Mouse (Mus musculus) thymus, adult 2 months (tissue): ENCODE measurements around the gene Ankrd26.

Source experiments
- CTCF ChIP-seq: fragments of 200-500 bp; IDR thresholded peaks from 2 replicates; pipeline ENCODE4 v1.5.1; 2012; ENCODE audit warnings: mild to moderate bottlenecking, control low read depth, low read length, moderate library complexity, borderline replicate concordance; ENCODE audit not compliant: control insufficient read depth, poor library complexity, insufficient read depth; ENCODE audit errors: extremely low read depth
- POLR2A ChIP-seq: fragments of 200-500 bp; IDR thresholded peaks from 2 replicates; pipeline ENCODE4 v1.6.1; 2012; ENCODE audit warnings: mild to moderate bottlenecking, low read length, control low read depth, moderate library complexity; ENCODE audit not compliant: control insufficient read depth, poor library complexity, insufficient read depth; ENCODE audit errors: extremely low read depth

DNA sequence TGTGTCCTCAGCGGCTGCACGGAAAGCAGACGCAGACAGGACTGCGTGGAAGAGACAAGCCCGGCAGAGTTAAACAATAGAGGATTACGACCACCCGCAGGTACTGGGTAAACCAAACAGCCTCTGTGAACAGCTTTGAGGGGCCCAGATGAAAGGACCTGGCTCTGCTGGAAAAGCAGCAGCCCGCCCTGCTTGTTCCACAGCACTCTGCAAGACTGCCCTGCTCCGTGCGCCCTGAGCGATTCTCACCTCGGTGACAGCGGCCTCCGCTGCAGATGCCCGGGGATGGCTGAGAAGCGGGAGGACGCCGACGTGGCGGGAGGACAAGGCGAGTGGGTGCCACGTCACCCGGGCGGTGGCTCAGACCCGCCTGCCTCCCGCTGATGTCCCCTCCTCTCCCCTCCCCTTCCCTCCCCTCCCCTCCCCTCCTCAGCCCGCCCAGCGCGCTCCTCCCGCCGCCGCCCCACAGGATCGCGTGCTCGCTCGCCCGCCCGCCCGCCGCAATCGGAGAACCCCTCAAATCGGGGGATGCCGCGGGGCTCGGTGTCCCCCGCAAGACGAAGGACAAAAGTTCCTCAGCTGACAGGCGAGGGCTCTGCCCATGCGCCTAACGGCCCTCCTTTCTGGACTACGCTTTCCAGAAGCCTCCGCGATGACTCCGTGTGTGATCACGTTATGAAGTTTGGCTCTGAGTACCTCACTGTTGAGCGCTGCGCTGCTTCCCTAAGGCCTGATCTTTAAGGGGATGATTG, 82.9 kb downstream of the Ankrd26 start, which contains the start of gene Zfp9:
- TF ChIP-seq CTCF (no peak), POLR2A (no peak)
